Mouse (Mus musculus): ENCODE results near the gene Ksr2. TPM values are rescaled to one million over a fixed set of nuclear protein-coding genes. Genes with fewer than 3 reads are reported as not detected.

Gene Ksr2
- polyA plus RNA-seq, 1 experiment from 2014 or later, result 2.7 TPM

- no peak for ATAC-seq (ENCODE audit: low FRiP score)
- H3K36me3 ChIP-seq (replicated peaks), result no peaks in the 10 kb centered on the region
- no peak overlapping the region for H3K4me2 ChIP-seq
- H3K4me1 ChIP-seq, result no peaks in the 10 kb centered on the region; the same call in 1 of the 2 replicates
- H3K27me3 ChIP-seq, result no peaks in the 10 kb centered on the region
- WGBS, result 79% methylated on average over 8 of the region's 8 CpGs
- no peak overlapping the region for H3K27ac ChIP-seq
- H3K4me3 ChIP-seq (replicated peaks), result no peak overlapping the region
- H3K9ac ChIP-seq, result no peak overlapping the region
- 0 out of 2 replicates have a peak, but pooled peaks cover 5% of the 10 kb centered on the region for H3K9me3 ChIP-seq
Observed at GRCm38 (mm10) chr5:117457583-117457982, 43.8 kb downstream of the Ksr2 start.

- no peaks in the 10 kb centered on the region for H3K27me3 ChIP-seq
- no peak overlapping the region for H3K4me3 ChIP-seq (replicated peaks)
- no peak for ATAC-seq (ENCODE audit: low FRiP score)
- no peak overlapping the region for H3K4me2 ChIP-seq
- 0 out of 2 replicates have a peak, but pooled peaks cover 5% of the 10 kb centered on the region for H3K9me3 ChIP-seq
- no peak overlapping the region for H3K27ac ChIP-seq
- 84% methylated on average over 9 of the region's 9 CpGs for WGBS
- H3K4me1 ChIP-seq, result no peaks in the 10 kb centered on the region; the same call in 1 of the 2 replicates
- H3K9ac ChIP-seq, result no peak overlapping the region
- H3K36me3 ChIP-seq (replicated peaks), result no peaks in the 10 kb centered on the region
Observed at GRCm38 (mm10) chr5:117458899-117459298, 45.1 kb downstream of the Ksr2 start.

GRCm38 (mm10) chr5:117460261-117460660 lies 46.5 kb downstream of the Ksr2 start:
- no peak for ATAC-seq (ENCODE audit: low FRiP score)
- Histone ChIP-seq H3K36me3 (replicated peaks) (no peaks in the 10 kb centered on the region), H3K4me1 (no peaks in the 10 kb centered on the region; the same call in 1 of the 2 replicates), H3K27ac (no peak overlapping the region), H3K9me3 (0 out of 2 replicates have a peak, but pooled peaks cover 5% of the 10 kb centered on the region), H3K27me3 (no peaks in the 10 kb centered on the region), H3K4me2 (no peak overlapping the region), H3K9ac (no peak overlapping the region), H3K4me3 (replicated peaks) (no peak overlapping the region)
- WGBS, result 91% methylated on average over 14 of the region's 14 CpGs

- Histone ChIP-seq H3K27me3 (no peaks in the 10 kb centered on the region), H3K36me3 (replicated peaks) (no peaks in the 10 kb centered on the region), H3K9ac (no peak overlapping the region), H3K4me3 (replicated peaks) (no peak overlapping the region), H3K4me2 (no peak overlapping the region), H3K9me3 (0 out of 2 replicates have a peak, but pooled peaks cover 6% of the 10 kb centered on the region), H3K27ac (no peak overlapping the region), H3K4me1 (no peaks in the 10 kb centered on the region)
- no peak for ATAC-seq (ENCODE audit: low FRiP score)
- WGBS, result 82% methylated on average over 12 of the region's 12 CpGs
Observed at GRCm38 (mm10) chr5:117467052-117467451, 53.3 kb downstream of the Ksr2 start.

- H3K4me2 ChIP-seq, result no peak overlapping the region
- 0 out of 2 replicates have a peak, but pooled peaks cover 6% of the 10 kb centered on the region for H3K9me3 ChIP-seq
- no peak for ATAC-seq (ENCODE audit: low FRiP score)
- no peaks in the 10 kb centered on the region for H3K4me1 ChIP-seq
- H3K4me3 ChIP-seq (replicated peaks), result no peak overlapping the region
- H3K27ac ChIP-seq, result no peak overlapping the region
- H3K36me3 ChIP-seq (replicated peaks), result no peaks in the 10 kb centered on the region
- WGBS, result 87% methylated on average over 4 of the region's 4 CpGs
- no peaks in the 10 kb centered on the region for H3K27me3 ChIP-seq
- H3K9ac ChIP-seq, result no peak overlapping the region
Observed at GRCm38 (mm10) chr5:117468961-117469360, 55.2 kb downstream of the Ksr2 start.

GRCm38 (mm10) chr5:117469572-117469971 lies 55.8 kb downstream of the Ksr2 start:
- ATAC-seq (ENCODE audit: low FRiP score), result no peak

GRCm38 (mm10) chr5:117481162-117481561 lies 67.4 kb downstream of the Ksr2 start:
- Histone ChIP-seq H3K4me3 (replicated peaks) (no peak overlapping the region), H3K9me3 (no peaks in the 10 kb centered on the region), H3K9ac (no peak overlapping the region), H3K27me3 (no peaks in the 10 kb centered on the region), H3K36me3 (replicated peaks) (no peaks in the 10 kb centered on the region), H3K27ac (no peak overlapping the region), H3K4me2 (no peak overlapping the region), H3K4me1 (no peaks in the 10 kb centered on the region)
- no peak for ATAC-seq (ENCODE audit: low FRiP score)
- 87% methylated on average over 3 of the region's 3 CpGs for WGBS

More at GRCm38 (mm10) chr5:117469572-117469971, 55.8 kb downstream of the Ksr2 start:
- H3K4me2 ChIP-seq, result no peak overlapping the region
- 96% methylated on average over 8 of the region's 8 CpGs for WGBS
- 0 out of 2 replicates have a peak, but pooled peaks cover 6% of the 10 kb centered on the region for H3K9me3 ChIP-seq
- H3K27ac ChIP-seq, result no peak overlapping the region
- no peaks in the 10 kb centered on the region for H3K4me1 ChIP-seq
- no peaks in the 10 kb centered on the region for H3K36me3 ChIP-seq (replicated peaks)
- H3K9ac ChIP-seq, result no peak overlapping the region
- H3K4me3 ChIP-seq (replicated peaks), result no peak overlapping the region
- no peaks in the 10 kb centered on the region for H3K27me3 ChIP-seq

- H3K9ac ChIP-seq, result no peak overlapping the region
- H3K4me2 ChIP-seq, result no peak overlapping the region
- ATAC-seq (ENCODE audit: low FRiP score), result no peak
- no peaks in the 10 kb centered on the region for H3K9me3 ChIP-seq
- H3K27ac ChIP-seq, result no peak overlapping the region
- WGBS, result 77% methylated on average over 12 of the region's 12 CpGs
- H3K27me3 ChIP-seq, result no peaks in the 10 kb centered on the region
- H3K36me3 ChIP-seq (replicated peaks), result no peaks in the 10 kb centered on the region
- no peaks in the 10 kb centered on the region for H3K4me1 ChIP-seq
- H3K4me3 ChIP-seq (replicated peaks), result no peak overlapping the region
Observed at GRCm38 (mm10) chr5:117481586-117481985, 67.8 kb downstream of the Ksr2 start.

- H3K4me1 ChIP-seq, result no peaks in the 10 kb centered on the region
- H3K27ac ChIP-seq, result no peak overlapping the region
- no peaks in the 10 kb centered on the region for H3K36me3 ChIP-seq (replicated peaks)
- 82% methylated on average over 11 of the region's 11 CpGs for WGBS
- ATAC-seq (ENCODE audit: low FRiP score), result no peak
- no peaks in the 10 kb centered on the region for H3K9me3 ChIP-seq
- H3K4me2 ChIP-seq, result no peak overlapping the region
- no peak overlapping the region for H3K4me3 ChIP-seq (replicated peaks)
- H3K27me3 ChIP-seq, result no peaks in the 10 kb centered on the region
- H3K9ac ChIP-seq, result no peak overlapping the region
Observed at GRCm38 (mm10) chr5:117482013-117482412, 68.2 kb downstream of the Ksr2 start.

- no peak overlapping the region for H3K4me2 ChIP-seq
- no peaks in the 10 kb centered on the region for H3K9me3 ChIP-seq
- no peaks in the 10 kb centered on the region for H3K36me3 ChIP-seq (replicated peaks)
- WGBS, result 79% methylated on average over 6 of the region's 6 CpGs
- H3K9ac ChIP-seq, result no peak overlapping the region
- H3K4me3 ChIP-seq (replicated peaks), result no peak overlapping the region
- H3K27me3 ChIP-seq, result no peaks in the 10 kb centered on the region
- ATAC-seq (ENCODE audit: low FRiP score), result no peak
- H3K4me1 ChIP-seq, result no peaks in the 10 kb centered on the region
- H3K27ac ChIP-seq, result no peak overlapping the region
Observed at GRCm38 (mm10) chr5:117485411-117485810, 71.6 kb downstream of the Ksr2 start.

- no peaks in the 10 kb centered on the region for H3K9me3 ChIP-seq
- H3K9ac ChIP-seq, result no peak overlapping the region
- no peaks in the 10 kb centered on the region for H3K4me1 ChIP-seq
- no peaks in the 10 kb centered on the region for H3K27me3 ChIP-seq
- ATAC-seq (ENCODE audit: low FRiP score), result no peak
- no peak overlapping the region for H3K4me3 ChIP-seq (replicated peaks)
- whole genome bisulfite sequencing, result 67% methylated on average over 7 of the region's 7 CpGs
- no peaks in the 10 kb centered on the region for H3K36me3 ChIP-seq (replicated peaks)
- H3K27ac ChIP-seq, result no peak overlapping the region
- no peak overlapping the region for H3K4me2 ChIP-seq
Observed at GRCm38 (mm10) chr5:117486092-117486491, 72.3 kb downstream of the Ksr2 start.

- ATAC-seq (ENCODE audit: low FRiP score), result no peak
- Histone ChIP-seq H3K4me3 (replicated peaks) (no peak overlapping the region), H3K27me3 (no peaks in the 10 kb centered on the region), H3K27ac (no peak overlapping the region), H3K4me1 (peaks cover 10% of the 10 kb centered on the region), H3K4me2 (no peak overlapping the region), H3K9ac (no peak overlapping the region), H3K36me3 (replicated peaks) (no peaks in the 10 kb centered on the region), H3K9me3 (no peaks in the 10 kb centered on the region)
- 84% methylated on average over 6 of the region's 6 CpGs for WGBS
Observed at GRCm38 (mm10) chr5:117488155-117488554, 74.4 kb downstream of the Ksr2 start.

- H3K27ac ChIP-seq, result no peak overlapping the region
- no peak overlapping the region for H3K9ac ChIP-seq
- no peak overlapping the region for H3K4me2 ChIP-seq
- H3K9me3 ChIP-seq, result no peaks in the 10 kb centered on the region
- no peak for ATAC-seq (ENCODE audit: low FRiP score)
- H3K4me3 ChIP-seq (replicated peaks), result no peak overlapping the region
- WGBS, result 93% methylated on average over 16 of the region's 16 CpGs
- no peaks in the 10 kb centered on the region for H3K27me3 ChIP-seq
- peaks cover 16% of the 10 kb centered on the region for H3K4me1 ChIP-seq
- no peaks in the 10 kb centered on the region for H3K36me3 ChIP-seq (replicated peaks)
Observed at GRCm38 (mm10) chr5:117488670-117489325, 75.0 kb downstream of the Ksr2 start.
